Mouse (Mus musculus) C2C12 (cell line): ENCODE measurements at regions not wholly inside any gene's neighbourhood (a gene's known extent, or its start where the extent isn't known, plus 50 kb on each side); places are given as distances from the start of the nearest gene placed in this dataset.

Source experiments
- H3K27me3 ChIP-seq: one replicate; pipeline ENCODE4 v1.6.1; 2011; ENCODE audit not compliant: control insufficient read depth, insufficient read depth, insufficient read length
- H3K36me3 ChIP-seq: one replicate; pipeline ENCODE4 v1.6.1; 2011; ENCODE audit not compliant: control insufficient read depth, insufficient read depth
- H3K4me3 ChIP-seq: one replicate; pipeline ENCODE4 v1.5.1; 2011; ENCODE audit warnings: mild to moderate bottlenecking, control low read depth; ENCODE audit not compliant: poor library complexity, insufficient read depth, severe bottlenecking
- H3K79me2 ChIP-seq: one replicate; pipeline ENCODE4 v1.6.1; 2011; ENCODE audit not compliant: control insufficient read depth, insufficient read depth
- H3K79me3 ChIP-seq: one replicate; pipeline ENCODE4 v1.6.1; 2011; ENCODE audit warnings: low read depth, control low read depth
- H3ac ChIP-seq: one replicate; pipeline ENCODE3; 2011; ENCODE audit warnings: low read depth; ENCODE audit not compliant: control insufficient read depth, insufficient read length
- CEBPB ChIP-seq: IDR thresholded peaks from one replicate; pipeline ENCODE4 v1.6.1; 2011; ENCODE audit warnings: low read depth, mild to moderate bottlenecking, control low read depth, moderate library complexity
- CTCF ChIP-seq: IDR thresholded peaks from one replicate; pipeline ENCODE4 v1.5.1; 2011; ENCODE audit not compliant: control insufficient read depth, insufficient read depth, insufficient read length
- FOSL1 ChIP-seq: IDR thresholded peaks from one replicate; pipeline ENCODE4 v1.8.0; 2011; ENCODE audit warnings: mild to moderate bottlenecking, low read length; ENCODE audit not compliant: poor library complexity, insufficient read depth, severe bottlenecking
- MAX ChIP-seq: IDR thresholded peaks from one replicate; pipeline ENCODE4 v1.6.1; 2011; ENCODE audit warnings: mild to moderate bottlenecking, control low read depth
- MYOD1 ChIP-seq: IDR thresholded peaks from one replicate; pipeline ENCODE4 v1.6.1; 2011; ENCODE audit warnings: low read depth; ENCODE audit not compliant: control insufficient read depth, insufficient read length
- MYOG ChIP-seq: IDR thresholded peaks from one replicate; pipeline ENCODE4 v1.6.1; 2011; ENCODE audit not compliant: control insufficient read depth, insufficient read length; ENCODE audit errors: extremely low read depth
- USF1 ChIP-seq: IDR thresholded peaks from one replicate; pipeline ENCODE4 v1.6.1; 2011; ENCODE audit warnings: low read depth, mild to moderate bottlenecking, control low read depth, moderate library complexity

DNA sequence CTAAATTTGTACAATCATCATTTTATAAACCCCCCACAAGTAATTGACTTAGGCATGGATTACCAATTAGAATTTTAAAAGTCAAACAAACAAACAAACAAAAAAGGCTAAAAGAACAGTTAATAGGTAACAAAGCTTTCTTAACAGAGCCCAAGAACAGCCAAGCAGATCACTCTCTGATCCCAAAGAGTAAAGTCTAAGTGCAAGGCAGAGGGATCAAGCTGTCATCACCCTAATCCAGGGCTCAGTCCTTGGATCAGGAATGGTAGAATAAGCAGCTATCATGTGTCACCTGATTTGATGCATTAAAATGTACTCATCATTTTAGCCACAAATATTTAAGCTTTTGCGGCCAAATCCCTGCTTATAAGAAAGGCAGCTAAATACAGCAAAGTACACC lies 183.8 kb upstream of the Rps6ka3 start:
- H3K79me2 ChIP-seq, result no peaks in the 10 kb centered on the region
- no peak overlapping the region for H3ac ChIP-seq
- no peaks in the 10 kb centered on the region for H3K36me3 ChIP-seq
- no peaks in the 10 kb centered on the region for H3K27me3 ChIP-seq
- H3K79me3 ChIP-seq, result no peaks in the 10 kb centered on the region
- TF ChIP-seq MYOG (no peak), CTCF (no peak), FOSL1 (no peak), MAX (no peak), MYOD1 (no peak), CEBPB (no peak), USF1 (no peak)
- H3K4me3 ChIP-seq, result no peak overlapping the region

GRCm38 (mm10) chrX:159031927-159032326 lies 178.2 kb upstream of the Rps6ka3 start:
- H3K4me3 ChIP-seq, result no peak overlapping the region
- no peaks in the 10 kb centered on the region for H3K27me3 ChIP-seq
- H3K79me3 ChIP-seq, result no peaks in the 10 kb centered on the region
- no peaks in the 10 kb centered on the region for H3K36me3 ChIP-seq
- no peak for TF ChIP-seq MYOD1
- no peak for TF ChIP-seq CEBPB
- H3K79me2 ChIP-seq, result no peaks in the 10 kb centered on the region
- no peak overlapping the region for H3ac ChIP-seq

DNA sequence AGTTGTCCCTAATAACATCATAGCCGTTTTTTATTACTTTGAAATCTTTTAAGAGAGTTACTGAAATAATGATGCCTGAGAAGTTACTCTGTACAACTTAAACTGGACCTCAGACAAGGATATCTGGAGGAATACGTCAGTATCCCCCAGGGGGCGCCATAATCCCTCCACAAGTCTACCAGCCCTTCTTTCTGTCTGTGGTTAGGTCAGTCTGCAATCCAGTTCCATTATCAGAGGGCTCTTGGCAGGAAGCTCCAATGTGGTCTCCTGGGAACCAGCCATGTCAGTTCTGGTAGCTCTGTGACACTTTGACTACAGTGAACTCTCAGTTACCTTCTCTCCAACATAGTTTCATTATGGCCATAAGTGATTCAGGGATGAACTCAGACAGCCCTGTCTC lies 166.7 kb upstream of the Rps6ka3 start:
- Histone ChIP-seq H3K36me3 (no peaks in the 10 kb centered on the region), H3K27me3 (no peaks in the 10 kb centered on the region), H3K79me2 (no peaks in the 10 kb centered on the region), H3K4me3 (no peak overlapping the region), H3ac (no peak overlapping the region), H3K79me3 (no peaks in the 10 kb centered on the region)
- peak; percentile 1 for TF ChIP-seq CTCF
- TF ChIP-seq MYOG, result no peak

DNA sequence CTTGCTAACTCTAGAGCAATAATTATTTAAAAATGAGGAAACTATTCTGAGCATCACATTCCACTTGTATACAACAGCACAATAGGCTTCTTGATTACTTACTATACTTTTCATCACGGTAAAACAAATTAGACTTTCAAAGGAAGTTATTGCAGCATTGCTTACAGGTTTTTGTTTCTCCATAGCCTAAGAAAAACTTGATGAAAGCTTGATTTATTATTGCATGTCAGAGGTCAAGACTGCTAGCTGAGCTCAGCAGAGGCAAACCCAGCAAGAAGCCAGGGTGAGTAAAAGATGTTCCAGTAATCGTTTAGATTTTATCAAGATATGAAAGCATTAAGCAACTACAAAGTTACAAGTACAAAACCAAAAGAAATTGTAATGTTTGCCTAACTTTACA lies 162.2 kb upstream of the Rps6ka3 start:
- no peaks in the 10 kb centered on the region for H3K79me3 ChIP-seq
- no peak overlapping the region for H3ac ChIP-seq
- H3K36me3 ChIP-seq, result no peaks in the 10 kb centered on the region
- no peak overlapping the region for H3K4me3 ChIP-seq
- TF ChIP-seq MAX (no peak), USF1 (no peak), MYOG (no peak), CEBPB (no peak), MYOD1 (no peak)
- H3K27me3 ChIP-seq, result no peaks in the 10 kb centered on the region
- H3K79me2 ChIP-seq, result no peaks in the 10 kb centered on the region

- Histone ChIP-seq H3ac (no peak overlapping the region), H3K79me2 (no peaks in the 10 kb centered on the region), H3K79me3 (no peaks in the 10 kb centered on the region), H3K4me3 (no peak overlapping the region), H3K36me3 (no peaks in the 10 kb centered on the region), H3K27me3 (no peaks in the 10 kb centered on the region)
- no peak for TF ChIP-seq FOSL1
- TF ChIP-seq MAX, result no peak
- no peak for TF ChIP-seq CTCF
- no peak for TF ChIP-seq MYOG
- TF ChIP-seq USF1, result no peak
- no peak for TF ChIP-seq MYOD1
- no peak for TF ChIP-seq CEBPB
These were observed 154.2 kb upstream of the Rps6ka3 start for GRCm38 (mm10) chrX:159055689-159056461.

DNA sequence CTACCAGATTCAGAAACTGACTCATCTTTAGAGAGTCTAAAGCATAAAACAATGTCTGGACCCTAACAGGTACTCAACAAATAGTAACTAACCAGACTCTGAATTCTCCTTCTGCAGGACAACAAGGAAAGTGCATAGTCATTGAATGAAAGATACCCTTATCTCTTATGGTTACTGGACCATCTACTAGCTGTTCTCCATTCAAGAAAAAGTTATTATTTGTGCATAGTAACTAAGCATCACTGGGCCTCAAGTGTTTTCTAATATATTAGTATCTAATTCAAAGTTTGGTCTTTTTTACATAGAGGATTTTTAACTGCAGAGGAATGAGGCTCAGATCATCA lies 153.7 kb upstream of the Rps6ka3 start:
- H3ac ChIP-seq, result no peak overlapping the region
- no peak overlapping the region for H3K4me3 ChIP-seq
- H3K27me3 ChIP-seq, result no peaks in the 10 kb centered on the region
- H3K79me2 ChIP-seq, result no peaks in the 10 kb centered on the region
- H3K36me3 ChIP-seq, result no peaks in the 10 kb centered on the region
- H3K79me3 ChIP-seq, result no peaks in the 10 kb centered on the region
- TF ChIP-seq USF1, result no peak
- TF ChIP-seq CEBPB, result no peak
- no peak for TF ChIP-seq MYOD1
- TF ChIP-seq MYOG, result no peak
- TF ChIP-seq MAX, result no peak
- TF ChIP-seq CTCF, result no peak
- TF ChIP-seq FOSL1, result no peak
